ENCODE assay signal across 8 mouse cellular contexts in genomic region chr3:94837183-94837890, GRCm38 (mm10). TPM values are rescaled to one million over a fixed set of nuclear protein-coding genes. Genes with fewer than 3 reads are reported as not detected.
DNase-seq lines count a peak whose midpoint lies in the region; ATAC-seq and TF ChIP-seq lines count a peak whose summit lies in the region.

Gene Pogz, plus strand, starts transcription at chr3:94837567.

- H3K9me3 ChIP-seq in kidney, embryonic 14.5 days (ENCODE audit: control insufficient read depth, low read length), result no peaks in the 10 kb centered on the region
- no peaks in the 10 kb centered on the region for H3K9me3 ChIP-seq in limb, embryonic 15.5 days

- no peak for TF ChIP-seq POLR2A in bone marrow macrophage, adult 2 months (IDR thresholded peaks at IDR 0.05; ENCODE audit: borderline replicate concordance, low read depth, low read length)
- peak; percentile 24 for TF ChIP-seq POLR2A in embryonic fibroblast, embryonic 13.5 days (IDR thresholded peaks at IDR 0.05; ENCODE audit: low read depth, low read length)

- under 1% methylated on average over 44 of the region's 57 CpGs for WGBS in kidney, embryonic 14.5 days
- under 1% methylated on average over 53 of the region's 57 CpGs for WGBS in limb, embryonic 15.5 days

- peak within 1 kb of the TSS; percentile 94 for H3K9ac ChIP-seq in kidney, embryonic 14.5 days (ENCODE audit: low read depth, low read length)
- H3K9ac ChIP-seq in limb, embryonic 15.5 days, result peak within 1 kb of the TSS; percentile 78

- H3K4me2 ChIP-seq in kidney, embryonic 14.5 days (replicated peaks; ENCODE audit: low read depth, low read length), result peak within 1 kb of the TSS; percentile 76
- H3K4me2 ChIP-seq in limb, embryonic 15.5 days, result peak within 1 kb of the TSS; percentile 61

- peaks cover 5% of the 10 kb centered on the region for H3K4me1 ChIP-seq in bone marrow macrophage, adult 2 months (ENCODE audit: control insufficient read depth, insufficient read depth, low read length)
- peaks cover 3% of the 10 kb centered on the region; the same call in 1 of the 2 replicates for H3K4me1 ChIP-seq in embryonic fibroblast, embryonic 13.5 days (ENCODE audit: control insufficient read depth, insufficient read depth, low read length)
- peaks cover 13% of the 10 kb centered on the region; the same call in 1 of the 2 replicates for H3K4me1 ChIP-seq in kidney, embryonic 14.5 days (ENCODE audit: control insufficient read depth, insufficient read depth, low read length)
- 0 out of 2 replicates have a peak, but pooled peaks cover 4% of the 10 kb centered on the region for H3K4me1 ChIP-seq in limb, embryonic 15.5 days

- H3K27ac ChIP-seq in bone marrow macrophage, adult 2 months (ENCODE audit: insufficient read depth, low read depth, low read length), result peak within 1 kb of the TSS; percentile 88
- peak within 1 kb of the TSS; percentile 94 for H3K27ac ChIP-seq in embryonic fibroblast, embryonic 13.5 days (ENCODE audit: insufficient read depth, low read length)
- peak within 1 kb of the TSS; percentile 99 for H3K27ac ChIP-seq in kidney, embryonic 14.5 days (ENCODE audit: low read depth, low read length)
- H3K27ac ChIP-seq in limb, embryonic 15.5 days, result peak within 1 kb of the TSS; percentile 98

- peak within 1 kb of the TSS; percentile 75 for H3K4me3 ChIP-seq in bone marrow macrophage, adult 2 months (ENCODE audit: insufficient read depth, low read length)
- H3K4me3 ChIP-seq in embryonic fibroblast, embryonic 13.5 days (ENCODE audit: insufficient read depth, low read length), result peak within 1 kb of the TSS; percentile 92
- H3K4me3 ChIP-seq in kidney, embryonic 14.5 days (ENCODE audit: low read length), result peak within 1 kb of the TSS; percentile 75
- H3K4me3 ChIP-seq in limb, embryonic 15.5 days, result peak within 1 kb of the TSS; percentile 64

- H3K27me3 ChIP-seq in kidney, embryonic 14.5 days (ENCODE audit: control insufficient read depth, insufficient read depth, low read length), result no peaks in the 10 kb centered on the region
- H3K27me3 ChIP-seq in limb, embryonic 15.5 days, result no peaks in the 10 kb centered on the region

- no peaks in the 10 kb centered on the region for H3K36me3 ChIP-seq in kidney, embryonic 14.5 days (ENCODE audit: control insufficient read depth, insufficient read depth, low read length)
- H3K36me3 ChIP-seq in limb, embryonic 15.5 days, result no peaks in the 10 kb centered on the region

- peak; percentile 95 for ATAC-seq in kidney, embryonic 14.5 days (ENCODE audit: low FRiP score, low TSS enrichment)
- peak; percentile 93 for ATAC-seq in limb, embryonic 15.5 days (ENCODE audit: insufficient number of reproducible peaks, low FRiP score, low TSS enrichment, low read depth)

- TF ChIP-seq CTCF in bone marrow macrophage, adult 2 months (IDR thresholded peaks at IDR 0.05; ENCODE audit: low read depth, low read length), result no peak
- no peak for TF ChIP-seq CTCF in embryonic fibroblast, embryonic 13.5 days (IDR thresholded peaks at IDR 0.05; ENCODE audit: borderline replicate concordance, insufficient read depth, low read length)

- DNase-seq in A20 (ENCODE audit: low read depth, low spot score), result peak; percentile 97
- peak; percentile 96 to 97 for DNase-seq in heart, adult 9 months (ENCODE audit: low spot score in 2 of 2)
- peak; percentile 80 to 86 for DNase-seq in monocyte, adult 2 months (ENCODE audit: low read depth in 1 of 2, low spot score in 2 of 2)
- DNase-seq in spleen, postnatal 36 days (ENCODE audit: low spot score in 2 of 2), result peak; percentile 94 to 96

RNA-seq across cellular contexts. Expression of gene Pogz, which starts in this region (rescaled TPM):
- polyA plus RNA-seq in bone marrow macrophage, adult 2 months (2012; ENCODE audit: insufficient read depth, insufficient read length, missing spikeins), result 20.7 and 28.6 TPM in 2 replicates
- 34.7 and 41.6 TPM in 2 replicates for polyA plus RNA-seq in embryonic fibroblast, embryonic 13.5 days (2011; ENCODE audit: insufficient read length, low read depth, missing spikeins)
- polyA plus RNA-seq in kidney, embryonic 14.5 days (2014; fragmentation: Nextera tagmentation; extraction: Ambion mirVana), result 19.7 and 24.4 TPM in 2 replicates
- 12.9 and 13.1 TPM in 2 replicates for polyA plus RNA-seq in limb, embryonic 15.5 days (2015; fragmentation: Nextera tagmentation; extraction: Ambion mirVana)

Comparison
In these comparisons a context has a peak if more than half of its experiments do, and no peak if none do; other contexts are left out.
1. Peak in every context shown above with its lines: DNase-seq, ATAC-seq, H3K4me3 ChIP-seq and H3K27ac ChIP-seq.